Mouse (Mus musculus): ENCODE measurements around the gene Gtf2h2. TPM values are rescaled to one million over a fixed set of nuclear protein-coding genes. Genes with fewer than 3 reads are reported as not detected.
"Not testable (repeated sequence)": the region's sequence is repeated elsewhere in the genome, so short reads cannot be mapped to it uniquely, and the experiment has no call there.

Gtf2h2 gene
- polyA plus RNA-seq, 1 experiment from 2014 or later: 86.2 TPM

DNA sequence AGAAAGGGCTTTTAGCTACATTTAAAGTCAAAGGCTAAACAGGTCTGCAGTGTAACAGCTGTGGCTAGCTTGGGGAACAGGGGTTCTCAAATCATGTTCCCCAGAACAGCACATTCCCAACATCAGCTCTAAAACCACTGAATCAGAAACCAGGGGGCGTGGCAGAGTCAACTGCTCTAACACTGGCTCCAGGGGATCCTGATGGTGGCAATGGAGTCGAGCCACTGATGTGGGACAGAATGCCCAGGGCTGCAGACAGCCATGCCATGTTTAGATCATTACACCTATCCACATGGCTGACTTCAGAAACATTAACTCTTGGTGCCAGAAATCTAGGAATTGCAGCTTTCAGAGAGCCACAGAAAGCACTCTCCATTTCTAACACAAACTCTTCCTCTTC lies 26.8 kb upstream of the Gtf2h2 start:
- H3K27ac ChIP-seq (ENCODE audit: low read depth, low read length): no peak overlapping the region
- no peak overlapping the region for H3K4me2 ChIP-seq
- no peaks in the 10 kb centered on the region for H3K36me3 ChIP-seq (ENCODE audit: control insufficient read depth, insufficient read depth, low read length)
- 76% methylated on average over 2 of the region's 2 CpGs for WGBS
- DNase-seq (ENCODE audit: low spot score, missing footprints) (no peak), ATAC-seq (ENCODE audit: low FRiP score) (no peak)
- no peak overlapping the region for H3K4me3 ChIP-seq (ENCODE audit: low read depth, low read length)
- no peak overlapping the region for H3K9ac ChIP-seq (ENCODE audit: low read length)
- 0 out of 2 replicates have a peak, but pooled peaks cover 4% of the 10 kb centered on the region for H3K4me1 ChIP-seq (ENCODE audit: control insufficient read depth, insufficient read depth, low read length)
- H3K9me3 ChIP-seq (ENCODE audit: control insufficient read depth, low read length): no peaks in the 10 kb centered on the region
- H3K27me3 ChIP-seq (ENCODE audit: control insufficient read depth, insufficient read depth, low read length): no peaks in the 10 kb centered on the region

DNA sequence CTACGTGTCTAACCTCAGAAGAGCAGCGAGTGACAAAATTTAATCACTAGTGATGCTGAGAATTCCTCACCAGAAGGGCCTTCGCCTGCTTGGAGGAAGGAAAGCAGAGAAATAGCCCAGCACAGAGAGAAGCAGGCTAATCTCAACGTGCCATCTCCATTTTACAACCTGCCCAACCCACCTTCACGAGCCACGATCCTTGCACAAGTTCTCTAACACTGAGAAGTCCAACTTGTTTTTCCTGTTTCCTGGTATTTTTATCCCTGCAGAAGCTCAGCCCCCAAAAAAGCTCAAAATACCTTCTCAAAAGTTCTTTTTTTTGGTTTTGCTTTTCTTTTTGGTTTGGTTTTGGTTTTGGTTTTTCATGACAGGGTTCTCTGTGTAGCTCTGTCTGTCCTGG lies 25.8 kb upstream of the Gtf2h2 start:
- DNase-seq (ENCODE audit: low spot score, missing footprints) (no peak), ATAC-seq (ENCODE audit: low FRiP score) (no peak)
- H3K27me3 ChIP-seq (ENCODE audit: control insufficient read depth, insufficient read depth, low read length): no peaks in the 10 kb centered on the region
- 0 out of 2 replicates have a peak, but pooled peaks cover 4% of the 10 kb centered on the region for H3K4me1 ChIP-seq (ENCODE audit: control insufficient read depth, insufficient read depth, low read length)
- no peaks in the 10 kb centered on the region for H3K36me3 ChIP-seq (ENCODE audit: control insufficient read depth, insufficient read depth, low read length)
- no peak overlapping the region for H3K27ac ChIP-seq (ENCODE audit: low read depth, low read length)
- H3K4me2 ChIP-seq: no peak overlapping the region
- WGBS: 86% methylated on average over 6 of the region's 6 CpGs
- H3K4me3 ChIP-seq (ENCODE audit: low read depth, low read length): no peak overlapping the region
- H3K9ac ChIP-seq (ENCODE audit: low read length): no peak overlapping the region
- no peaks in the 10 kb centered on the region for H3K9me3 ChIP-seq (ENCODE audit: control insufficient read depth, low read length)

DNA sequence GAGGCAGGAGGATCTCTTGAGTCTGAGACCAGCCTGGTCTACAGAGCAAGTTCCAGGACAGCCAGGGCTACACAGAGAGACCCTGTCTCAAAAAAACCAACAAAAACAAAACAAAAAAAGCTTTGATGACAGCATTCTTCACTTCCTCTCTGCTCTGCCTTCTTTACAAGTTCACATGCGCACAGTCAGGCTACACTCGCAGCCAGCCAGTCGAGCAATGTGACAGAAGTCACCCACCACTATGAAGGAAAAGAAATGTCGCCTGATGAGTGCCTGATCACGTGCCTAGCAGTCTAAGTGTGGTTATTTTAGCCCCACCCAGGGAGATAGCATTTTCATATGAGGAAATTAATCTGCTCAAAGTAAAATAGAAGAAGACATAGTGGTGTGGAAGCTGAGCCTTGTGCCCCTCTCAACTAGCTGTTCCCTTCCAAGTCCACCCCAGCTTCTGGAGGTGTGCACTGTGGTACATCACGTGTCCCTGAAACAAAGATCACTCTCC lies 25.3 kb upstream of the Gtf2h2 start:
- H3K9me3 ChIP-seq (ENCODE audit: control insufficient read depth, low read length): no peaks in the 10 kb centered on the region
- 0 out of 2 replicates have a peak, but pooled peaks cover 4% of the 10 kb centered on the region for H3K4me1 ChIP-seq (ENCODE audit: control insufficient read depth, insufficient read depth, low read length)
- H3K4me2 ChIP-seq: no peak overlapping the region
- WGBS: 86% methylated on average over 6 of the region's 6 CpGs
- no peak overlapping the region for H3K9ac ChIP-seq (ENCODE audit: low read length)
- DNase-seq (ENCODE audit: low spot score, missing footprints): no peak
- H3K4me3 ChIP-seq (ENCODE audit: low read depth, low read length): no peak overlapping the region
- no peaks in the 10 kb centered on the region for H3K36me3 ChIP-seq (ENCODE audit: control insufficient read depth, insufficient read depth, low read length)
- no peak for ATAC-seq (ENCODE audit: low FRiP score)
- H3K27ac ChIP-seq (ENCODE audit: low read depth, low read length): no peak overlapping the region
- H3K27me3 ChIP-seq (ENCODE audit: control insufficient read depth, insufficient read depth, low read length): no peaks in the 10 kb centered on the region

DNA sequence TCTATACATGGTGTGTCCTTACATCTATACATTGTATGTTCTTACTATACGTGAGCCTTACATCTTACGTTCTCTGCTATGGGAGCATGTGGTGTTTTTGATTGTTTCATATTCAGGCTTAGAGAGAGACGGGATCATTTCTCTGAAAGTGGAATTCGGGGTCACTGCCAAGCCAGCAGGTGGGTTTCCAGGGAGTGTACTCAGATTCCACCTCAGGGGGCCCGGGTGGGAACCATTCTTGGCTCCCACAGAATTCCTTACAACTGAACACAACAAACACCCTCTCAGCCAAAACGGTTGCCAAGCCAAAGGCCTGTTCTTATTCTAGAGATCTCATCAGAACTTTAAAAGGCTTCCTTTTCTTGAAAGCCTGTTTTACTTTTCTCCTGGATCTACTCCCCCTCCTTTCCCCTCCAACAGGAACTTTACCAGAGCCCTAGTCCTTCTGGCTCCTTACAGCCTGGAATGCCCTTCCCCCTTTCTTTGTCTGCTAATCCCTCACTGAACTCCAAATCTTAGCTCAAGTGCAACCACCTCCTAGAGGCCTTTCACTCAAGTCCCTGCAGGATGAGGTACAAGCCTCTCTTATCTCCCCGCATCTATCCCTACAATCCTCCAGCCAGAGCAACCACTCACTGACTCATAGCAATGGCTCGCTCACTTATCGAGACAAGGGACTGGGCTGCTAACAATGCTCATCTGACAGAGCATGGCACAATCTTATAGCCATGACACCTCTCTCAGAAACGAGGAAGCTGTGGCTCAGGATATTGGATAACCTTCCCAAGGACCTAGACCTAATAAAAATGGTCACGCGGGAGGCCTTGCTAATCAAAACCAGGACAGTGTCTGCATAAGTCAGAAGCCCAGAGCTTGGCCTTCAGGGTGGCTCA lies 24.1 kb upstream of the Gtf2h2 start:
- H3K4me2 ChIP-seq: no peak overlapping the region
- peak; percentile 87 for DNase-seq (ENCODE audit: low spot score, missing footprints)
- WGBS: 49% methylated on average over 12 of the region's 12 CpGs

DNA sequence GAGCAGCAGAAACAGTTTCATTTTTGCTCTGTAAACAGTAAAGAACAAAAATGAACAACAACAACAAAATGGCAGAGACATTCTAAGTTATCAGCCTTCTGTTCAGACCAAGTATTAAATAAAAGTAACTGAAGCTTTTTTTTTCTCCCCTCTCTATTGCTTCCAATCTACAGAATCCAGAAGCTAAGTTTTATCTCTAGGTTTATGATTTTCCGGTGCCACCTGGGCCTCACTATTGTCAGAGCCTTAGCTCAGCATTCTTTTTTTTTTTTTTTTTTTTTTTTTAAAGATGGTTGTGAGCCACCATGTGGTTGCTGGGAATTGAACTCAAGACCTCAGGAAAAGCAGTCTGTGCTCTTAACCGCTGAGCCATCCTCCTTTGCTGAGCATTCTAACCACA lies 20.4 kb upstream of the Gtf2h2 start:
- 94% methylated on average over 2 of the region's 2 CpGs for WGBS
- H3K4me2 ChIP-seq: no peak overlapping the region
- H3K27ac ChIP-seq (ENCODE audit: low read depth, low read length): no peak overlapping the region
- 0 out of 2 replicates have a peak, but pooled peaks cover 4% of the 10 kb centered on the region for H3K4me1 ChIP-seq (ENCODE audit: control insufficient read depth, insufficient read depth, low read length)
- H3K9ac ChIP-seq (ENCODE audit: low read length): no peak overlapping the region
- H3K9me3 ChIP-seq (ENCODE audit: control insufficient read depth, low read length): no peaks in the 10 kb centered on the region
- no peak for ATAC-seq (ENCODE audit: low FRiP score)
- no peak overlapping the region for H3K4me3 ChIP-seq (ENCODE audit: low read depth, low read length)
- H3K36me3 ChIP-seq (ENCODE audit: control insufficient read depth, insufficient read depth, low read length): no peaks in the 10 kb centered on the region
- DNase-seq (ENCODE audit: low spot score, missing footprints): no peak
- no peaks in the 10 kb centered on the region for H3K27me3 ChIP-seq (ENCODE audit: control insufficient read depth, insufficient read depth, low read length)

More for the DNA sequence above, 24.1 kb upstream of the Gtf2h2 start:
- no peaks in the 10 kb centered on the region for H3K27me3 ChIP-seq (ENCODE audit: control insufficient read depth, insufficient read depth, low read length)
- no peak overlapping the region for H3K4me3 ChIP-seq (ENCODE audit: low read depth, low read length)
- H3K4me1 ChIP-seq (ENCODE audit: control insufficient read depth, insufficient read depth, low read length): 0 out of 2 replicates have a peak, but pooled peaks cover 4% of the 10 kb centered on the region
- ATAC-seq (ENCODE audit: low FRiP score): 0 out of 2 replicates have a peak, but pooled peaks have one; percentile 27
- H3K27ac ChIP-seq (ENCODE audit: low read depth, low read length): no peak overlapping the region; the same call in 1 of the 2 replicates
- no peak overlapping the region for H3K9ac ChIP-seq (ENCODE audit: low read length)
- H3K9me3 ChIP-seq (ENCODE audit: control insufficient read depth, low read length): no peaks in the 10 kb centered on the region
- no peaks in the 10 kb centered on the region for H3K36me3 ChIP-seq (ENCODE audit: control insufficient read depth, insufficient read depth, low read length)

DNA sequence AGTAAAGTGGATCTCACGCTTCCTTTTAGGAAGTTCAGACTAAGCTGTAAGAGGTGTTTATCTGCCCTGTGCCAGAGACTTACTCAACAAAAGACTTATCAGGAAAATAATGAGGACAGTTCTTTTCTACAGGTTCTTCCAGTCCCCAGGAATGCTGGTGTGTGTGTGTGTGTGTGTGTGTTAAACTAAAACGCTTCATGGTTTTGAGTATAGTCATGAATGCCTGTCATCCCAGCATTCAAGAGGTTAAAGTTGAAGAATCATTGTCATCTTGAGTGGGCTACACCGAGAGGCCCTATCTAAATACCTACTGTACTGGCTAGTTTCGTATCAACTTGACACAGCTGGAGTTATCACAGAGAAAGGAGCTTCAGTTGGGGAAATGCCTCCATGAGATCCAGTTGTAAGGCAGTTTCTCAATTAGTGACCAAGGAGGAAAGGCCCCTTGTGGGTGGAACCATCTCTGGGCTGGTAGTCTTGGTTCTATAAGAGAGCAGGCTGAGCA lies 19.5 kb upstream of the Gtf2h2 start:
- Histone ChIP-seq H3K27ac (ENCODE audit: low read depth, low read length) (no peak overlapping the region), H3K9ac (ENCODE audit: low read length) (no peak overlapping the region), H3K4me1 (ENCODE audit: control insufficient read depth, insufficient read depth, low read length) (0 out of 2 replicates have a peak, but pooled peaks cover 4% of the 10 kb centered on the region), H3K27me3 (ENCODE audit: control insufficient read depth, insufficient read depth, low read length) (no peaks in the 10 kb centered on the region), H3K9me3 (ENCODE audit: control insufficient read depth, low read length) (no peaks in the 10 kb centered on the region), H3K4me2 (no peak overlapping the region), H3K36me3 (ENCODE audit: control insufficient read depth, insufficient read depth, low read length) (no peaks in the 10 kb centered on the region), H3K4me3 (ENCODE audit: low read depth, low read length) (no peak overlapping the region)
- no peak for DNase-seq (ENCODE audit: low spot score, missing footprints)
- WGBS: 79% methylated on average over 4 of the region's 4 CpGs
- ATAC-seq (ENCODE audit: low FRiP score): no peak

DNA sequence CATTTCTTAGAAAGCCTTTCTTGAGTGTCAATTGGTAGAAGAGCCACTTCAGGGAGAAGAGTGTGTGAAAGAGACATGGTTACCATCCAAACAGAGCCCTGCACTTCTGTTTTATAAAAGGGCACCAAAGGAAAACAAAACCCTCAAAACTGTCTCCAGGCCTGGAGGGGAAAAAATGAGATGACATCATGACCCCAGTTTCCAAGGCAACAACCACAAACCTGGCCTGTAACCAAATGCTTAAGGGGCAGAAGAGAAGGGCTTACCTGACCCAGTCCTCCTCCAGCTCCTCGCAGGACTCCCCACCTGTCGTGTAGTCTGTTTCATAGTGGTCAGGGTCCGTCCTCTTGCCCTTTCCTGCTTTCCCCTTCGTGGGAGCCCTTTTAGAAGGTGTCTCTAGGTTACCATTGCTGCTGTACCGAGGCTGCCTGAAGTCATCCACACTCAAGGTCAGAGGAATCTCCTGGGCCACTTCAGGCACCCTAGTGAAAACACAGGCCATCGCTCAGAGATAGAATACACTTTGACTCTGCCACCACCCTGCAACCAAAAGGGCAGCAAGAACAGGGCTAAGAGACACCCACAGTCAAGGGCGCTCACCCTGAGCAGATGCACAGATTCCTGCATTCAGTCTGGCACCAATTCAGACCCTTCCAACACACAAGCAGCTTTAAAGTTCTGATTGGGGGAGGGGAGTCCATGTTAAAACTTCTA lies 18.9 kb upstream of the Gtf2h2 start:
- no peak for ATAC-seq (ENCODE audit: low FRiP score)
- H3K4me2 ChIP-seq: no peak overlapping the region
- WGBS: 75% methylated on average over 7 of the region's 7 CpGs
- H3K9ac ChIP-seq (ENCODE audit: low read length): no peak overlapping the region
- no peaks in the 10 kb centered on the region for H3K4me1 ChIP-seq (ENCODE audit: control insufficient read depth, insufficient read depth, low read length)
- no peaks in the 10 kb centered on the region for H3K9me3 ChIP-seq (ENCODE audit: control insufficient read depth, low read length)
- no peaks in the 10 kb centered on the region for H3K27me3 ChIP-seq (ENCODE audit: control insufficient read depth, insufficient read depth, low read length)
- H3K4me3 ChIP-seq (ENCODE audit: low read depth, low read length): no peak overlapping the region
- H3K27ac ChIP-seq (ENCODE audit: low read depth, low read length): no peak overlapping the region
- no peak for DNase-seq (ENCODE audit: low spot score, missing footprints)
- H3K36me3 ChIP-seq (ENCODE audit: control insufficient read depth, insufficient read depth, low read length): no peaks in the 10 kb centered on the region

DNA sequence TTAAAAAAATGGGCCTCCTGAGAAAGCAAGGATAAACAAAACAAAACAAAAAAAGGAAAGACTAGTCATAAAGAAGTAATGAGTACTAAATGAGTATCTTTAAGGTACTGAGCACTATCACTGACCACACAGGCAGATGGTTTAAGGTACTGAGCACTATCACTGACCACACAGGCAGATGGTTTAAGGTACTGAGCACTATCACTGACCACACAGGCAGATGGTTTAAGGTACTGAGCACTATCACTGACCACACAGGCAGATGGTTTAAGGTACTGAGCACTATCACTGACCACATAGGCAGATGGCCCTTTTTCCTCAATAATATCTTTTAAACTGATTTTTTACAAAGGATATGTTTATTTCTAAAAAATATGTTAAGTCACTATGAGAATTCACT lies 7.2 kb upstream of the Gtf2h2 start:
- not testable (repeated sequence) for H3K4me1 ChIP-seq (ENCODE audit: control insufficient read depth, insufficient read depth, low read length); DNase-seq (ENCODE audit: low spot score, missing footprints); H3K27ac ChIP-seq (ENCODE audit: low read depth, low read length); ATAC-seq (ENCODE audit: low FRiP score); H3K9ac ChIP-seq (ENCODE audit: low read length); H3K4me3 ChIP-seq (ENCODE audit: low read depth, low read length); H3K36me3 ChIP-seq (ENCODE audit: control insufficient read depth, insufficient read depth, low read length); H3K9me3 ChIP-seq (ENCODE audit: control insufficient read depth, low read length); H3K27me3 ChIP-seq (ENCODE audit: control insufficient read depth, insufficient read depth, low read length); H3K4me2 ChIP-seq

DNA sequence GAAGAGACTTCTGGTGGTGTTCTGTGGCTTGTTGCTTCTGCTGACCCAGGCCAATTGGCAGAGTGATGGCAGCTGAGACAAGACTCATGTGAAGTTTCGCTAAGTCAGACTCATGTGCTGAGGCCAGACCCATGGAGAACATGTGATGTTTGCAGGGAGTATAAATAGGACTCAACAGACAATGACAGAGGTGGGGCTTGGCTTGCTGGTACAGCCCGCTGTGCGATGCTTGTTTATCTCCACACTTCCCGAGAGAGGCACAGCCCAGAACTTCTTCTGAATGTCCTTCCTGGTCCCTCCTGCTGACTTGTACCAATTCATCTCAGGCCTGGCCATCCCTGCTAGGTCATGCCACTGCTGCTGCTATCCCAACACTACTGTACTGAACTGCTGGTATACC lies 3.0 kb upstream of the Gtf2h2 start:
- ATAC-seq (ENCODE audit: low FRiP score) (no peak), DNase-seq (ENCODE audit: low spot score, missing footprints) (no peak)
- no peaks in the 10 kb centered on the region for H3K9me3 ChIP-seq (ENCODE audit: control insufficient read depth, low read length)
- no peak overlapping the region for H3K4me2 ChIP-seq
- H3K4me3 ChIP-seq (ENCODE audit: low read depth, low read length): no peak overlapping the region
- no peaks in the 10 kb centered on the region for H3K27me3 ChIP-seq (ENCODE audit: control insufficient read depth, insufficient read depth, low read length)
- no peak overlapping the region for H3K9ac ChIP-seq (ENCODE audit: low read length)
- no peak overlapping the region for H3K27ac ChIP-seq (ENCODE audit: low read depth, low read length)
- no peaks in the 10 kb centered on the region; the same call in 1 of the 2 replicates for H3K4me1 ChIP-seq (ENCODE audit: control insufficient read depth, insufficient read depth, low read length)
- WGBS: 89% methylated on average over 4 of the region's 4 CpGs
- no peaks in the 10 kb centered on the region for H3K36me3 ChIP-seq (ENCODE audit: control insufficient read depth, insufficient read depth, low read length)
